Mouse (Mus musculus) gastrocnemius, postnatal 14 days (tissue): Measurements from ENCODE around the gene Ush1g. TPM values are rescaled to one million over a fixed set of nuclear protein-coding genes. Genes with fewer than 3 reads are reported as not detected.

Experiments used
- DNase-seq: peaks from one replicate; pipeline ENCODE4 v3.0.0; 2021; ENCODE audit warnings: mixed read lengths
- intact Hi-C: fragments of 180-260 bp; cut with DNase I; formaldehyde crosslinking; loops from one replicate; pipeline ENCODE4 v1.15.1; 2025; ENCODE audit warnings: low total_unique reads
- total RNA-seq, 2 experiments: library from RNA; stranded (reverse); gene quantifications; 2 replicates each; pipeline ENCODE4 v1.2.3; 2021

Gene Ush1g
- total RNA-seq, 2 experiments from 2014 or later: 0.25 to 0.73 TPM

DNA sequence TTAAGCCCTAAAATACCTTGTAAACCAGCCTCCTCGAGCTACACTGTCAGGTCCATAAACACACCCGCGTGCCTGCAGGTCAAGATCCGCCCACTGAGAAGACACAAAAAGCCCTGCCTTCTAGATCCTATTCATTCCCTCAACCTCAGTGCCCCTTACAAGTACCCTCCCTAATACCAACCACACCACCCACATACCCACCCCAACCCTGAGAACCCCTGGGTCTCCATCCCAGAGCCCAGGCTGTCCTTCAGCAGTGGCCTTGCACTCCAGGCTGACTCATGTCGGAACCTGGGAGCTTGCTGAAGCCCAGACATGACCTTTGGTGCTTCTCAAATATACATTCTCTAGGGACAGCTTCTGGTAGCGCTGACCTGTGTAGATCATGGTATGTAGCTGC, 47.1 kb downstream of the Ush1g start:
- DNase-seq: no peak
- intact Hi-C loops: loop anchor here (5.0 kb wide), 1 partner anchor 52 kb away; no protein-coding TSS in a partner anchor

GRCm38 (mm10) chr11:115274178-115274577, 47.7 kb downstream of the Ush1g start:
- DNase-seq: no peak
- intact Hi-C loops: loop anchor here (5.0 kb wide), 1 partner anchor 52 kb away; no protein-coding TSS in a partner anchor

GRCm38 (mm10) chr11:115273735-115274134, 48.1 kb downstream of the Ush1g start:
- intact Hi-C loops: loop anchor here (5.0 kb wide), 1 partner anchor 51 kb away; no protein-coding TSS in a partner anchor
- DNase-seq: no peak

- no peak for DNase-seq
- intact Hi-C loops: loop anchor here (5.0 kb wide), 1 partner anchor 51 kb away; no protein-coding TSS in a partner anchor
Measured at GRCm38 (mm10) chr11:115272894-115273498, 48.8 kb downstream of the Ush1g start.

DNA sequence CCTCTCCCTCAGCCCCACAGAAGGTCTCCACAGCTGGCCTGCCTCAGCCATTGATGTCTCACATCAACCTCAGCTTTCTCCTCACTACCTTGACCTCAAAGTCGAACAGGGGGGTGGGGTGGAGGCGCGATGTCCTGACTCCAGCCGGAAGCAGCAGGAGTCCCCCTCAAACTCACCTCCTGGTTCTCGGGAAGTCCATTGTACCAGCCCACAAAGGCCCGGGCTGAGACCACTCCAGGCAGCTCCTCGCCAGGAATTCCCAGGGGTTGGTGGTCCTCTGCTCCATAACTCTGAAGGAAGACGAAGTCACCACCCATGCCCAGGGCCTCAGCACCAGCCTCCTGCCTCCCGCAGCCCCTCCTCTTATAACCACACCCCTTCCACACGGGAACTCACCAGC, 50.4 kb downstream of the Ush1g start:
- no peak for DNase-seq
- intact Hi-C loops: loop anchor here (2.0 to 5.0 kb wide), 2 partner anchors 49 to 69 kb away; no protein-coding TSS in a partner anchor

GRCm38 (mm10) chr11:115271052-115271451, 50.8 kb downstream of the Ush1g start:
- intact Hi-C loops: loop anchor here (2.0 to 5.0 kb wide), 2 partner anchors 49 to 68 kb away; no protein-coding TSS in a partner anchor

DNA sequence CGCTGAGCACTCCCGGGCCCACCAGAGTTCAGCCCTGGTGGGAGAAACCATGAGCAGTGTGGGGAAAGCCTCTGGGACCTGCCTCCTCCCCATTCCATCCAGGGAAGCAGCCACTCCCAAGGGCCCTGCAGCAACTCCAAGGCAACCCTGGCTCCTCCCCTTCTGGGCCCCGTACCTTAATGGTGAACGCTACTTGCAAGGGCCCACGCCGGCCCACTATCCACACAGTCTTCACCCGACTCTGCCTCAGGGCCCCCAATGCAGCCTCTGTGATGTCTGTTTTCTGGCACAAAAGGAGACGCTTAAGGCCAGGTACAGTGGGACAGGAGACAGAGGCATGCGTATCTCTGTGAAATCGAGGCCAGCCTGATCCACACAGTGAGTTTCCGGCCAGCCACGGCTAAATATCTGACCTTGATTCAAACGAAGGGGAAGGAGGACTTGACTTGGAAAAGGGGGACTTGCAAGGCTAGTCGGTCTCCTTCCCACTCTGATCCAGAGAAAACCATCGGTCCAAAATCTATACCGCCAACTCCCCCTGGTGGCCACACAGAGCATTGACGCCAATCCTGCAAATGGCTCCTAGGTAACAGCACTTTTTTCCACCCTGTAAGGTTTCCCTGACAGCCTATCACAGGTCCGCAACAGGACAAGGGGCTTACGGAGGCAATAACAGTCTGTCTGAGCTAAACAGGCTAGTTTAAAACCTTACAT, 51.5 kb downstream of the Ush1g start:
- DNase-seq: peak; percentile 70
- intact Hi-C loops: loop anchor here (2.0 to 5.0 kb wide), 2 partner anchors 48 to 68 kb away; no protein-coding TSS in a partner anchor

More at GRCm38 (mm10) chr11:115271052-115271451, 50.8 kb downstream of the Ush1g start:
- no peak for DNase-seq

GRCm38 (mm10) chr11:115269330-115270066, 52.3 kb downstream of the Ush1g start:
- intact Hi-C loops: loop anchor here (2.0 to 5.0 kb wide), 2 partner anchors 47 to 67 kb away; no protein-coding TSS in a partner anchor
- DNase-seq: no peak

GRCm38 (mm10) chr11:115267958-115268357, 53.9 kb downstream of the Ush1g start:
- no peak for DNase-seq
- intact Hi-C loops: no loop called here

DNA sequence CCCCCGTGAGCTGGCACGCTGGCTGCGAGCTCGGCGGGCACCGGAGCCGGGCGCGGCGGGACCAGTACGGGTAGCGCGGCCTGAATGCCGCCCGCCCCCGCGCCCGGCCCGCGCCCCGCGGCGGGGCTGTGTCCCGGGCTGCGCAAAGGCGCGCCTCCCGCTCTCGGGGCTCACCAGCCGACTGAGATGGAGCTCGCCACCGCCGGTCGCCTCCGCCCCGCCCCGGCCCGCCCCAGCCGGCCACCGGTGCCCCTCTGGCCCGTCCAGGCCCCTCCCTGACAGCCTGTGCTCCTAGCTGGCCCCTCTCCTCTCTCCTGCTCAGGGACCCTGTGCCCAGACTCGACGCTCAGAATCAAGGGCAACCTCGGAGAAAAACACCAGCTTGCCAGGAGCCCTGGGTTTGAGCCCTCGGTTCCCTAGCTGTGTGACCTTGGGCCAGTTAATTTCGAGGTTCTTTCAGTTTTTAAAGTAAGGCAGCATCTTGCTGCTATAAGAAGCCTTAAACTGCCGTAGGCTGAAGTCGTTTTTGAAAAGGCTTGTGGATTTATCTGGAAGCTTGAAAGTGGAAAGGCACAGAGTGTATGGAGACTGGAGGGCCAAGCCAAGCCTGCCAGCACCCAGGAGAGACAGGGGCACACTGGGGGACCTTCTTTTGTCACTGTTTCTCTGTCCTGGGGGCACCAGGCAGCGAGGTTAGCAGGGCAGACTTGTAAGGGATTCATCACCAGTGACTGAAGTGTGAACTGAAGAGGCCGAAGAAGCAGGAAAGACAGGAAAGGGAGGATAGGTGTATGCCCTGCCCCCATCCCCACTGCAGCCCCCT, 54.6 kb downstream of the Ush1g start, which contains the start of gene Grin2c:
TSS of gene Grin2c (minus strand) at position 183 of the 823 bp plus-strand sequence.
- no peak for DNase-seq
- intact Hi-C loops: no loop called here

GRCm38 (mm10) chr11:115266400-115266778, 55.5 kb downstream of the Ush1g start:
- intact Hi-C loops: no loop called here
- no peak for DNase-seq

GRCm38 (mm10) chr11:115265771-115266399, 56.0 kb downstream of the Ush1g start:
- DNase-seq: no peak
- intact Hi-C loops: no loop called here

Other genes with a start within 250 kb of the Ush1g start
- under 1 TPM; 0.62 TPM for gene Rab37, start 230.6 kb downstream of the Ush1g start, total RNA-seq
- gene Cd300lf, start 188.0 kb downstream of the Ush1g start, total RNA-seq: not detected
- gene Slc9a3r1, start 158.7 kb downstream of the Ush1g start, total RNA-seq: 1 to 10 TPM; 4.9 to 5.9 TPM
- 1 to 10 TPM; 4.5 to 4.9 TPM for gene Tmem104, start 134.6 kb downstream of the Ush1g start, total RNA-seq
- gene Nat9, start 134.2 kb downstream of the Ush1g start, total RNA-seq: 10 to 100 TPM; 13.1 to 14.0 TPM
- not detected for gene Grin2c, start 54.8 kb downstream of the Ush1g start, total RNA-seq
- gene Fdxr, start 45.0 kb downstream of the Ush1g start, total RNA-seq: 1 to 10 TPM; 5.4 to 6.0 TPM
- gene Fads6, start 24.4 kb downstream of the Ush1g start, total RNA-seq: 1 to 10 TPM; 1.6 to 1.7 TPM
- gene Otop2, start 14.9 kb downstream of the Ush1g start, total RNA-seq: not detected
- gene Otop3, start 12.7 kb upstream of the Ush1g start, total RNA-seq: not detected
- gene Hid1, start 45.7 kb upstream of the Ush1g start, total RNA-seq: 1 to 10 TPM; 2.9 to 4.3 TPM
- 1 to 10 TPM; 4.8 to 8.3 TPM for gene Cdr2l, start 59.9 kb upstream of the Ush1g start, total RNA-seq
- gene Mrpl58, start 81.7 kb upstream of the Ush1g start, total RNA-seq: 100 to 1,000 TPM; 103 to 107 TPM
- gene Atp5h, start 97.9 kb upstream of the Ush1g start, total RNA-seq: 1,000 to 10,000 TPM; 1,042 to 1,140 TPM
- 10 to 100 TPM; 12.8 to 15.5 TPM for gene Kctd2, start 98.1 kb upstream of the Ush1g start, total RNA-seq
- gene Trim80, start 118.5 kb upstream of the Ush1g start, total RNA-seq: not detected
- gene Slc16a5, start 140.4 kb upstream of the Ush1g start, total RNA-seq: not detected
- gene Armc7, start 153.6 kb upstream of the Ush1g start, total RNA-seq: 1 to 10 TPM; 1.4 TPM
- gene Nt5c, start 169.8 kb upstream of the Ush1g start, total RNA-seq: 10 to 100 TPM; 11.9 to 15.1 TPM
- gene Jpt1, start 192.3 kb upstream of the Ush1g start, total RNA-seq: 10 to 100 TPM; 84.9 to 97.5 TPM
- 100 to 1,000 TPM; 121 to 143 TPM for gene Sumo2, start 214.2 kb upstream of the Ush1g start, total RNA-seq
- gene Nup85, start 242.4 kb upstream of the Ush1g start, total RNA-seq: 10 to 100 TPM; 14.7 to 18.9 TPM